Mouse (Mus musculus) lung, postnatal 14 days (tissue): Measurements from ENCODE around the gene Pold3.
"Not testable (repeated sequence)": the region's sequence is repeated elsewhere in the genome, so short reads cannot be mapped to it uniquely, and the experiment has no call there.

Experiments used
- DNase-seq: peaks from one replicate; pipeline ENCODE4 v3.0.0; 2021

Gene Pold3

DNA sequence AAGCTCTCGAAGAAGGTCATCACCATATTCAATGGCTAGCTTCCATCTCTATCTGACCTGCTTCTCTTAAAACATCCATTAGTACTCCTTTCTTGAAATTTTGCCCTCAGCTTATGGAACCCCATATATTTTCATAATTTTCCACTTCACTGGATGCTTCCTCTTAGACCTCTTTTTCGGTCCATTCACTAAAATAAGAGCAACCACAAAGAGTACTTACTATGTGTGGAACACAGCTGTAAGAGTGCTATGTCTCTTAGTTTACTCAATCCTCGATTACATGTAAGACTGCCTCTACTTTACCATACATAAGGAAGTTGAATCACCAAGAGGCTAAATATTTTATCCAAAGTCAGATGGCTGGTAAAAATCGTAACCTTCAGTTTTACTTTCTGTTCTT, 16.7 kb downstream of the Pold3 start:
- no peak for DNase-seq

DNA sequence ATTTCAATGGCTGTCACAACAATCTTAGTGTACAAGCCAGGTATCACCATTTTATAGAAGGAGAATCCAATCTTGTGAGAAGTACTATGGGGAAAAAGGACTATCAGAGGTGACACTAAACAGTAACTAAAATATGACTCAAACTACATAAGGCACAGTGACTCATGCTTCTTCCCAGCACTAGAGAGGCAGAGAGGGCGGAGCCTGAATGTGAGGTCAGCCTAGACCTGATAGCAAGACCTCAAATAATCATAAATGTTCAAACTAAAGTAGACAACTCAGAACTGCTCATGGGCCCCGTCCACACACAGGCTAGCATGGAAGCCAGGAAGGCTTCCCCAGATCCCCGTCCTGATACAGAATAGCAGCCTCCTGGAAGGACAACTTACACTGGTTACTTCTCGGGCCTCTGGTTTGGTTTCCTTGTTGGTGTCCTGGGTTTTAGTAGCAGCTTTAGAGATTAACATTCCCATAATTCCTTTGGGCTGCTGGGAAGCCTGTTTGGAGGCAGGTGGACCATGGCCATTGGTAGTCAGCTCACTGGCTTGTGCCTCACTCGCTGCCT, 21.3 kb downstream of the Pold3 start:
- DNase-seq: no peak

DNA sequence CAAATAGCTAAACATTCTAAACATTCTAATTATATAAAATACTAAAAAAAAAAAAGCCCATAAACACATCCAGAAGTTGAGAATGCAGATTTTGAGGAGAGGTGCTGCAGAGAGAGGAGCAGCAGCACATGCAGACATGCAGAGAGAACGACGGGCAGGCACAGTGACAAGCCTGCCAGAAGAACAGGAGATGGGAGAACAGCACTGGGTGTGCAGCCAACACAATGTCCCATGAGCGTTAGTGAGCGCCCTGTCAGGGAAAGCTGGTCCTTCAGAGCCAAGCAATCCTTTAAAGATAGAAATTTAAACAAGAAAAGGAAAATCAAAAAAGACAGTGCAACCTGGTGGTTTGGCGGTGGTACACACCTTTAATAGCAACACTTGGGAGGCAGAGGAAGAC, 34.5 kb downstream of the Pold3 start:
- DNase-seq: no peak

DNA sequence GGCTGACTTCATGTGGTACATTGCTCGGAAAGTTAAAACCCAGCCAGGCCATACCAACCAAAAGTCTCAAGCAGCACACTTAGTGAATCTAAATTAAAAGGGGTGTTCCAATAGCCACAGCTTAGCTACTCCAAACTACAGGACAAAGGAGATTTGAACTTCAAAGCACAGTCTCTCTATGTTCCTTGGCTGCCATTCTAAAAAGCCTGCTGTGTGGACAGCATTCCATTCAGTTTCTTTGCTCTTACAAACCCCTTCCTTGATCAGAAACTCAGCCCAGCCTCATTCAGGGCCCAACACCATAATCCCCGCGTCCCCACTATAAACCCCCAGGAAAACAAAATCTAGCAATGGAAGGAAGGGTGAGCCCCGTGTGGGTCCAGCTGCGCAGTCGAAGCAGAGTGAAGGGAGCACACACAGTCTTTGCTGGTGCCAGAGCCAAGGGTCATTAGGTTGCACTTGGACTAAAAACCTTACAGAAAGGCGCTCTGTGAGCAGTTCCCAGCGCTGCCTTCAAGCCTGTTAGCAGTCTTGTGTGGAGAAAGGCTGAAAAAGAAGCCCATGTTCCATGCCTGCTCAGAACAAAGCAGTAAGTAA, 35.1 kb downstream of the Pold3 start:
- DNase-seq: no peak

DNA sequence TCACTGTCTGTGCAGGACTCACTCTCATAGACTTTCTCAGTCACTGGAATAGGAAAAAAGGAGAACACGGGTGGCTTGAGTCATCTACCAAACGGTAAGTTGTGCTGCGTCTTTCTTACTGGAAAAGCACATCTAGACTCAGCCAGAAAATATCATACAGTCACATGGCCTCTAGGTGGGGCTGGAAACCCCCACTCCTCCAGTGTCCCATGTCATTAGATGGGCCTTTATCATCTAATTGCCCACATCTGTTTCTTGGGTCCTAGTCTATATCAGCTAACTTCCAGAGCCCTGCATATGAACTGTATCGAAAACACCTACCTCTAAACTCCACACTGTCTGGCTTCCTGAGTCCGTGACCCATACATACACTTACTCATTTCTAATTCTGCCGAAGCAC, 37.6 kb downstream of the Pold3 start:
- no peak for DNase-seq

DNA sequence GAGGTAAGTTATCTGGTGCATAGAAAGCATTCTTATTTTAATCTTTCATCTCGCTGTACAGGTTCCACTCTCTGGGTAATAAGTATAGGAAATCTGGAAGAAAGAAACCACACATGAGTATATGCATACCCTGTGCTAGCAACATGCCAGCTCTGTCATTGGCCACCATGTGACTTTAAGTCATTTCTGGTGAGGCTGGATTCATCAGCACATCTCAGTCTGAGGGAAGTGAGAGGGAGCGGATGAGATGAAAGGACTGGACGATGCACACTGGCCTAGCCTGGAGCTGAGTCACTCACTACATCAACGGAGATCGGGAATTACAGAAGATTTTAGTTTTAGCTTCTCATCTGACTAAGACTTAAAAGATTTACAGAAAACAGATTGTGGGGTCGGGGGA, 38.5 kb downstream of the Pold3 start:
- no peak for DNase-seq

DNA sequence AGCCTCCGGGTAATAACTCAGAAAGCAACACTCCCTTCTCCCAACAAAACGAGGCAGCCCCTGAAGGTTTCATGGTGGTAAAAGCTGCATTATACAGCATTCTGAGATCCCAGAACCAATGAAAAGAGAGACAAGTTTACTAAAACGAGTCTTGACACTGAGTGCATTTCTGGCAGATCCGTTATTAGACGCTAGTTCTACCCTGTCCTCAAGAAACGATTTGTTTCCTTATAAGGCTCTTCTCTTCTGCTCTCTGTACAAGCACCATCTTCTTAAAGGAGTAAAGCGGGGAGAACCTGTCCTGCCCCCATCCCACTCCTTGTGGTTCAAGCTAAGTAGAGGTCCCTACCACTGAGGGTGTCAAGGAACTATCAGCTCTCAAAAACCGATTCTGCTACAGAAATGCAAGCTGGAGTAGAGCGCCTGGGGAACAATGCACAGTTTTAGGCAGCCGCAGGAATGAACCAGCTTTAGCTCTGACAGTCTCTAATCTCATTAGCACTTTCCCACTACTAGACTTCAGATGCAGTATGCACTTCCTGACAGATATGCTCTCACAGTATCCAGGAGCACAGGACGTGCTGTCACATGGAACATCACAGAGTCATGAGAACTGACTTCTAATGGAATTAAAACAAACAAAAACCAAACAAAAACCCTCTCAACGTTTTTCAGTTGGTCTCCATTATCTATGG, 41.1 kb downstream of the Pold3 start:
- DNase-seq: no peak

DNA sequence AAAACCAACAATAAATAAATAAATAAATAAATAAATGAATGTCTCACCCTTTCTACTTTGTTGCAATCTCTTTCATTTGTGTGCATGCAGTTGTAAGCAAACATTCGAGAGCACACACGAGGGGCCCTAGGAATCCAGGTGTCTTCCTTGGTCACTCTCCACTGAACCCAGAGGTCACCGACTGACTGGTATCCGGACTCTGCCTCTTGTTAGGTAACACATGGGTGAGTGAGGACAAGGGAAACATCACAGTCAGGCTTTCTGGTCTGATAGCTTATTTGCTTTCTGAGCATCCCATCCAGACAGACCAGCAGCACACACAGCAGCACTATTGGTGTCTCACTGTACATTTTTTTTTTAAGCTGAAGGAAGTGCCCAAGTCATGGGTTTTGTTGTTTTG, 44.3 kb downstream of the Pold3 start:
- no peak for DNase-seq

DNA sequence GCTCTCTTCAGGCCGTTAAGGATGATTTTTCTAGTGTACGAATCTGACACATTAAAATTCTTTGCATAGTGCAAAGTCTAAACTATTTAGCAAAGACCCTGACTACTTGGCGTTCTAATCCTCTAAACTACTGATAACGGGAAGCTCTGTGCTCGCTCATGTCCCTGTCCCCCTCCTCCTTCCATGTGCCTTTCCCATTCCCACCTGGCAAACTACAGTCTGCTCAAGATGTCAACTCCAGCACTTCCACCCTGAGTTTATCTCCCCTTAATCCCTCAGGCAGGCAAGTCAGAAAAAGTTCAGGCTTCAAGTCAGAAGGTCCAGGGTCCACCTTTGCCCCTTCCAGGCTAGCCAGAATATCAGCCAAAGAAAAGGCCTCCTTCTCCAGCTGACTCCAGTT, 45.1 kb downstream of the Pold3 start:
- no peak for DNase-seq

DNA sequence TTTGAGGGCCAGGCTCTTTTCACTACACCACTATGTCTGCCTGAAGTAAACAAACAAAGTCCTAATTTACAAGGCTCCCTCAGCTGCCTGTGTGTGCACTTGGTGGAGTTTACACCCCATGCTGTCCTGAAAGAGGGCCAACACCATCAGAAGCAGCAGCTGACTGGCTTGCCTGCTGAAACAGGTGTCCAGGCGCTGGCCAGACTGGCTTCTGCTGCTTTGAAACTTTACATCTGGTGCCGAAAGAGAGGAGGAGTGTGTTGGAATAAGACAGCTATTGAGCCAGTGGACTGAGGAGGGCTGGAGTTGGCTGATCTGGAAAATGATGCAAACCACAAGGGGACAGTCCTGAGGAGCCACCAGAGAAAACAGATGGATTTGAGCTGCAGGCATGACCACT, 47.4 kb downstream of the Pold3 start:
- DNase-seq: peak; percentile 18

DNA sequence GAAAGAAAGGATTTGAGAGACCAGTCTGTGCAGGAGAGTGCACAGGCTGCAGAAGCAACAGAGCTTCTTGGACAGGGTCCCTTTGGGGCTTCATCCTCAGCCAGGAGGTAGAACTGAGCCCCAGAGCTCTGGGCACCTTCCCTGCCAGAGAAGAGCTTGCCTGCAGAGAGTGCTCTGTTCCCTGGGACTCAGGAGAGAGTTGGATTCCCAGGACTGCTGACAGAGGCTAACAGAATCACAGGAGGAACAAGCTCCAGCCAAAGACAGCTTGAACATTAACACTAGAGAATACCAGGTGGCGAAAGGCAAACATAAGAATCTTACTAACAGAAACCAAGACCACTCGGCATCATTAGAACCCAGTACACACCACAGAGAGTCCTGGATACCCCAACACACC, 68.4 kb downstream of the Pold3 start:
- not testable (repeated sequence) for DNase-seq

DNA sequence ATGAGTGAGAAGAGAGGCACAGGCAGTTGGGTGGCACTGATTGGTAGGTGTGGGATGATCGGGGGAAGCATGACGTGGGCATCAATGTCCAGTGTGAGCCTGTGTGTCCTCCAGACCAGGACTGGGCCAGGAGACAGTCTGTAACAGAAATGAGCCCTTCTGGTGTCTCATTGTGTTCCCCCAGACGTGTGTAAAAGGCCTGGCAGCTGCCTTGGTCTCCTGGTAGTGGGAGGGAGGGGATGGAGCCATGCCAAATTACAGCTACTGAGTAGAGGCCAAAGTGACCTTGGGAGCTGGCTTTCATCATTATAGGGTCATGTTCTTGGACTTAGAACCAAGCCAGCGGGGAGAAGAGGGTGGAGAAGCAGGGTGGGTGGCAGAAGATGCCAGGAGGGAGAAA, 69.5 kb downstream of the Pold3 start:
- DNase-seq: peak; percentile 16

DNA sequence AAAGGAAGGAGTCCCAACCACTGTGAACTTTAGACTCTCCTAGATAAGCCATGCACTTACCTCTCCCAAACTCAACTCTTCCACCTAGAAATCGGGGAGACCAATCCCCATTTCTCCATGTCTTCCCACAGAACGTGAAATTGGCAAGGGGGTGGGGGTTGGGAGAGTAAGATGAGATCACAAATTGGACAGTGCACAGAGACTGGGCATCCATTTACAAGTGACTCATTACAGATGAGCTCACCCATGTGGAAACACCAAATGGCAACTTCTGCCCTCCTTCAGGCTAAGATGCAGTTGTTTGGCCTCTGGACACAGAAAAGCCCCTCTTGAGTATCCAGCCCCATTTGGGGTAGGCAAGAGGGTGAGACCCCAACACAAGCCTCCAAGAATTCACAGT, 74.9 kb downstream of the Pold3 start:
- no peak for DNase-seq

DNA sequence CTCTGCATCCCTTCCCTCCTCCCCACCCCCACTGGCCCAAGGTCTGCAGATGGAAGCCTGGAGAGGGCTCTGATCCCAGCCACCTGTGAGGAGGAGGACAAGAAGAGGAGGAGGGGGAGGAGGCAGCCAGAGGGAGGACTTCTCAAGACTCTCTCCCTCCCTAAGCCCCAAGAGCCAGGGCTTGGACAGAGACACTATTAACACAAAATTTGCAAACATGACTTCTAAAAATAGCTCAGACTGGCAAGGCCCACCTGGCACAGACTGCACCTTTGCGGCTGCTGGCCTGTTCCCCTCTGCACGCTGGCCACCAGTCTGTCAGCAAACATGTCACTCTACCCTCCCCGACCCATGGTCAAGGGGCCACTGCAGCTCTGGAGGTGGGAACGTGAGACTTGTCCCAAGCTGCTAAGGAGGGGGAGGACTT, 77.7 kb downstream of the Pold3 start:
- DNase-seq: no peak

DNA sequence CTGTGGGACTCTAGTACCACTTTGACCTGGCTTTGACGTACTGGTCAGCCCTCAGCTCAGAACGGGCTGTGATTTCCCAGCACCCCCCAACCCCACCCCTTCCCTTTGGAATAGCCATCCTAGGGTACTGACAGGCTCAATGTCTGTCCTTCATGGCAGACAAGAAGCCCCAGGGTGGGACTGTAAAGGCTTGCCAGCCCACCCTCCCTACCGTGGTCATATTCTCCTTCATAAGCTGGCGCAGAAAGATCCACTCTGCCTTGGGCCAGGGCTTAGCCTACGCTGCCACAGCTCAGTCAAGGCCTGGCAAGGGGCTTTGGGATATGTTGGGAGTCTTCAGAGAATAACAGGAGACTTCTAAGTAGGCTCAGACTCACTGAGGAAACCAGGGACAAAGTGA, 78.3 kb downstream of the Pold3 start:
- no peak for DNase-seq

DNA sequence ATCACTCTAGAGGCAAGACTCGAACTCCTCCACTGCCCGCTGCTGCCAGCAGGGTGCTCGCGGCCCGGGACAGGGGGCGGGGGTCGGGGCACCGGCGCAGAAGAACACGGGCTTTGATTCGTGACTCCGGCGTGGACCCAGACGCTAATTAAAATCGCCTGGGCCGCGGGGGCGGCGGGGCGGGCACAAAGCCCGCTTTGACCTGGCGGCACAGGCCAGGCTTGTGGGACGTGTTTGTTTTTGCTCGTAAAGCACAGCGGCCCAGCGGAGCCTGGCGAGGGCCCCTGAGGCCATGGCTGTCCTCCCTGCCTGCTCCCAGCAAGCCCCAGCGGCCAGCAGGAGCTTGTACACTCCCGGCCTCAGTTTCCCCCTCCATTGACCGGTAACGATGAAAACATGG, 79.2 kb downstream of the Pold3 start:
- no peak for DNase-seq

DNA sequence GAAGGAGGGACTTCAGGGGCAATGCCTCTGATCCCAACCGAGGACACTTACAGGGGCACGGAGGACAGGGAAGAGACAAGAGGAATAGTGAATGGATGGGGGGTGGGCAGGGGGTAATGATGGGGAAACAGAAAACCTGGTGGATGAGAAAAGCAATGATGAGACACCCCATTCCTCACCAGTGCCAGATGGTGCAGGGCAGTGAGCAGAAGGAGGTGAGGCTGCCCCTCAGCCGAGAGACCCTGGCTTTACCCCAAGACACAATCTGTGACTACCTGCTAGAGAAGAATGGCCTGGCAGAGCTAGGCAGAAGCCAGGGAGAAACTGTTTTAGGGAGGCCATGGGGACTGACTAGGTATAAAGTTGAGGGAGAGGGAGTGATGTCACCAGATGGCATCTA, 84.9 kb downstream of the Pold3 start:
- no peak for DNase-seq

DNA sequence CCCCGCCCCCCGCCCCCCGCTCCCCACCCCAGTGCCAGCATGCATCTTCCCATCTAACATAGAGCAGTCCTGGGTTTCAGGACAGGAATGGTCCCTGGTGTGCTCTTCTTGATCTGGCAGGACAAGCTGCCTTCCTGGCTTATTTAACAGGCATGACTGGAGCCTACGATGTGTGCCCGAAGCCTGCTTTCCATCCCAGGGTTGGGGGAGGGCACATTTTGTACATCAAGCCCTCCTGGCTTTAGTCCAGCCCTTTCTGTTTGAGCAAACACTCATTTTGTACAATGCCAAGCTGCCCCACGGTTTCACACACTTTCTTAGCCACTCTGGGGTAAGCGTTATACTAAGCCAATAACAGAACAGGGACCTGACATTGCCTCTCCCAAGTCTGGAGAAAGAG, 85.3 kb downstream of the Pold3 start:
- no peak for DNase-seq

DNA sequence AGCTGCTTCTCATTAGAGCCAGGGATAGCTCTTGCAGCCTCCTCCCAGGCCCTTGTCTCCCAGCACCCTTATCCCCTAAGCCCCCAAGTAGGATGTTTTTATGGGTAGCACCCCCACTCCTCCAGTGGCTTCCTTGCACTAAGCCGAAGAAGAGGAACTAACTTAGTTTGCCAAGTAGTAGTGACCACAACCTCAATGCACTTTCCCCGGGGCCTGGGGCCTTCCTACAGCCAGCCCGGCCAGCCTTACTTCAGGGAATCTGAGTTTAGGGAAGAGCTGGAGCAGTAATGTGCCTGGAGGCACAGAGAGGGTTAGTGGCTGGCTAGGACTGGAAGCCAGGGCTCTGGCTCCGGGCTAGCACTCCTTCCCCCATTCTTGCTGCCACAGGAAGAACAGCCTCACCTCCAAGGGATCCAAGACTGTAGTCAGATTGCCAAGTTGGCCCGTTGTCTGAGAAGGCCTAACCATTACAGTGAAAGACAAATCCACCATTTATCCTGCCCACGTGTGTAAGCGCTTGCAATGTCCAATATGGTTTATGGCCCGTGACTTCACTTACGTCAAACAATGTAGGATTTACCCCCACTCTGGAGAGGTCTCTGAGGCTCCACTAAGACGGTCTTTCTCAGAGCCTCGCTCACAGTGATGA, 86.4 kb downstream of the Pold3 start:
- no peak for DNase-seq

DNA sequence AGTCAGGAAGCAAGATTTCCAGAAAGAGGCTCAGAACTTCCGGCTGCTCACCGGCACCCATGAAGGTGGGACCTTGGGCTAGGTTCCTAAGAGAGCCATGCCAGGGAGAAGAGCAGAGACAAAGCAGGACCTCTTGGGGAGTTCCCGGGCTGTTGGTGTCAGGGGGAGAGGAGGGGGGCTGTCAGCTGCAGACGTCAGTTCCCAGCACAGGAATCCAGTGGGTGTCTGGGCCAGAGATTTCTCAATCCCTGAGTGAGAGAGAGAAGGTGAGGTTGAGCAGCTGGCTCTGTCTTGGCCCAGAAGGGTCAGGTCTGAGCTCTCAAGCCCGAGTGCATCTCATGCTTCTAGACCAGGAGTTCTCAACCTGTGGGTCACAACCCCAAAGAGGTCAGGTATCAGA, 87.7 kb downstream of the Pold3 start:
- peak; percentile 39 for DNase-seq
